Mouse (Mus musculus) bone marrow macrophage, adult 2 months (primary cell): ENCODE measurements at regions not wholly inside any gene's neighbourhood (a gene's known extent, or its start where the extent isn't known, plus 50 kb on each side); places are given as distances from the start of the nearest gene placed in this dataset.

Source experiments
- CTCF ChIP-seq: IDR thresholded peaks from 2 replicates; pipeline ENCODE4 v1.5.1; 2012; ENCODE audit warnings: low read depth, mild to moderate bottlenecking, low read length, moderate library complexity
- POLR2A ChIP-seq: IDR thresholded peaks from 2 replicates; pipeline ENCODE4 v1.6.1; 2012; ENCODE audit warnings: mild to moderate bottlenecking, low read depth, low read length, borderline replicate concordance

DNA sequence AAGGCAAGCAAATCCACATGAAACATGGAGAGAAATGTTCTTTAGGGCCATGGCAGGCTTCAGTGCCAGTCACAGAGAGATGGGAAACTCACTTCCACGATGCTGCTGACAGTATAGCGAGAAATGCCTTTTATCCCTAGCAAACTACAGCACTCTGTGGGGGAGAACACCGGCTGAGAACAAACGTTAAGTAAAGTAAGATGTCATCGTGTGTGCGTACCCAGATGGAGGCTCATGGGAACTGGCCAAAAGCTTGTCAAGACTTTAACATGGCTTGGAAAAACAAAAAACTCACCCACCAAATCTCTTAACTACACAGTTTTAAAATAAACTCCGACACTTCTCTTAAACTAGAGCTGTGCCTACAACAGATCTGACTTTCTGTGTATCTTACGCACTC lies 106.3 kb upstream of the Irs2 start:
- TF ChIP-seq CTCF (no peak), POLR2A (no peak)
